Mouse (Mus musculus) hindbrain, embryonic 16.5 days (tissue): Measurements from ENCODE around the gene Mfsd12. TPM values are rescaled to one million over a fixed set of nuclear protein-coding genes. Genes with fewer than 3 reads are reported as not detected.

ENCODE experiments used
- ATAC-seq: fragments of 200-750 bp; cut with Nextera tagmentation; 2 replicates; pipeline ENCODE4 v1.8.0; 2017; ENCODE audit warnings: moderate TSS enrichment, moderate library complexity
- H3K27ac ChIP-seq: fragments of 300-500 bp; sonication (generic); 2 replicates; pipeline ENCODE4 v1.5.1; 2014; ENCODE audit warnings: low read depth, mild to moderate bottlenecking, control low read depth, low read length, moderate library complexity
- H3K27me3 ChIP-seq: fragments of 300-500 bp; sonication (generic); replicated peaks from 2 replicates; pipeline ENCODE4 v1.6.1; 2014; ENCODE audit warnings: low read length; ENCODE audit not compliant: control insufficient read depth, insufficient read depth
- H3K36me3 ChIP-seq: fragments of 300-500 bp; sonication (generic); 2 replicates; pipeline ENCODE4 v1.6.1; 2014; ENCODE audit warnings: mild to moderate bottlenecking, low read length, moderate library complexity, mixed read lengths; ENCODE audit not compliant: control insufficient read depth, insufficient read depth
- H3K4me1 ChIP-seq: fragments of 300-500 bp; sonication (generic); 2 replicates; pipeline ENCODE4 v1.6.1; 2014; ENCODE audit warnings: low read depth, low read length; ENCODE audit not compliant: control insufficient read depth, insufficient read depth
- H3K4me2 ChIP-seq: fragments of 300-500 bp; sonication (generic); 2 replicates; pipeline ENCODE4 v1.6.1; 2014; ENCODE audit warnings: mild to moderate bottlenecking, low read length, control low read depth, moderate library complexity
- H3K4me3 ChIP-seq: fragments of 300-500 bp; sonication (generic); 2 replicates; pipeline ENCODE4 v1.5.1; 2014; ENCODE audit warnings: mild to moderate bottlenecking, low read length, control low read depth, moderate library complexity
- H3K9ac ChIP-seq: fragments of 300-500 bp; sonication (generic); 2 replicates; pipeline ENCODE4 v1.6.1; 2014; ENCODE audit warnings: low read depth, mild to moderate bottlenecking, control low read depth, low read length, moderate library complexity
- H3K9me3 ChIP-seq: fragments of 300-500 bp; sonication (generic); 2 replicates; pipeline ENCODE4 v1.6.1; 2014; ENCODE audit warnings: mild to moderate bottlenecking, low read length, moderate library complexity; ENCODE audit not compliant: control insufficient read depth
- WGBS: fragments of 180-500 bp; shearing (Covaris S2); extraction: QIAGEN DNeasy Blood & Tissue Kit; methylation state at CpG from one replicate; pipeline ENCODE4 v1.1.7; 2014; 5-methylcytosine and 5-hydroxymethylcytosine counted together
- polyA plus RNA-seq: library from polyadenylated mRNA; unstranded; fragments of >200 nt; fragmentation: Nextera tagmentation; extraction: Ambion mirVana; gene quantifications from 2 replicates; pipeline ENCODE4 v1.2.1, GENCODE M21; 2015

Mfsd12 gene
- polyA plus RNA-seq, 1 experiment from 2014 or later: 17.5 TPM

GRCm38 (mm10) chr10:81405588-81406201 lies 48.4 kb downstream of the Mfsd12 start:
- no peaks in the 10 kb centered on the region for H3K9me3 ChIP-seq
- no peak overlapping the region for H3K4me2 ChIP-seq
- peaks cover 21% of the 10 kb centered on the region for H3K36me3 ChIP-seq
- no peak overlapping the region for H3K4me3 ChIP-seq
- H3K27ac ChIP-seq: no peak overlapping the region
- peaks cover 40% of the 10 kb centered on the region for H3K4me1 ChIP-seq
- ATAC-seq: no peak
- WGBS: 49% methylated on average over 13 of the region's 13 CpGs
- H3K27me3 ChIP-seq: peaks cover 3% of the 10 kb centered on the region; the same call in 1 of the 2 replicates
- no peak overlapping the region for H3K9ac ChIP-seq

GRCm38 (mm10) chr10:81406504-81407440 lies 49.5 kb downstream of the Mfsd12 start:
- Histone ChIP-seq H3K36me3 (peaks cover 21% of the 10 kb centered on the region), H3K9me3 (no peaks in the 10 kb centered on the region), H3K27ac (peak overlapping the region; percentile 26; the same call in 1 of the 2 replicates), H3K4me3 (no peak overlapping the region), H3K9ac (no peak overlapping the region), H3K4me2 (peak overlapping the region; percentile 29), H3K27me3 (peaks cover 3% of the 10 kb centered on the region; the same call in 1 of the 2 replicates), H3K4me1 (peaks cover 42% of the 10 kb centered on the region)
- WGBS: 29% methylated on average over 24 of the region's 24 CpGs
- no peak for ATAC-seq

GRCm38 (mm10) chr10:81407539-81408423 lies 50.5 kb downstream of the Mfsd12 start:
- WGBS: 24% methylated on average over 31 of the region's 31 CpGs
- Histone ChIP-seq H3K4me2 (peak overlapping the region; percentile 29), H3K9ac (no peak overlapping the region), H3K9me3 (no peaks in the 10 kb centered on the region), H3K27me3 (peaks cover 3% of the 10 kb centered on the region; the same call in 1 of the 2 replicates), H3K36me3 (peaks cover 21% of the 10 kb centered on the region), H3K27ac (peak overlapping the region; percentile 26; the same call in 1 of the 2 replicates), H3K4me3 (no peak overlapping the region), H3K4me1 (peaks cover 40% of the 10 kb centered on the region)
- 0 out of 2 replicates have a peak, but pooled peaks have one; percentile 2 for ATAC-seq

GRCm38 (mm10) chr10:81408424-81408729 lies 51.1 kb downstream of the Mfsd12 start:
- no peak for ATAC-seq
- H3K27me3 ChIP-seq: peaks cover 3% of the 10 kb centered on the region; the same call in 1 of the 2 replicates
- no peak overlapping the region for H3K27ac ChIP-seq
- H3K4me2 ChIP-seq: no peak overlapping the region
- no peaks in the 10 kb centered on the region for H3K9me3 ChIP-seq
- peaks cover 36% of the 10 kb centered on the region for H3K4me1 ChIP-seq
- H3K36me3 ChIP-seq: peaks cover 21% of the 10 kb centered on the region
- H3K9ac ChIP-seq: no peak overlapping the region
- H3K4me3 ChIP-seq: no peak overlapping the region
- 50% methylated on average over 13 of the region's 13 CpGs for WGBS

- ATAC-seq: no peak
- Histone ChIP-seq H3K9ac (no peak overlapping the region), H3K4me2 (no peak overlapping the region), H3K9me3 (no peaks in the 10 kb centered on the region), H3K27ac (peak overlapping the region; percentile 29), H3K4me3 (no peak overlapping the region), H3K36me3 (peaks cover 21% of the 10 kb centered on the region), H3K27me3 (peaks cover 3% of the 10 kb centered on the region; the same call in 1 of the 2 replicates), H3K4me1 (peaks cover 37% of the 10 kb centered on the region)
- 19% methylated on average over 9 of the region's 9 CpGs for WGBS
These were observed 51.6 kb downstream of the Mfsd12 start for GRCm38 (mm10) chr10:81408871-81409291.

GRCm38 (mm10) chr10:81409330-81409729 lies 52.0 kb downstream of the Mfsd12 start:
- H3K27me3 ChIP-seq: peaks cover 3% of the 10 kb centered on the region; the same call in 1 of the 2 replicates
- H3K27ac ChIP-seq: peak overlapping the region; percentile 29

GRCm38 (mm10) chr10:81410350-81410749 lies 53.1 kb downstream of the Mfsd12 start:
- no peaks in the 10 kb centered on the region for H3K9me3 ChIP-seq
- 70% methylated on average over 4 of the region's 4 CpGs for WGBS
- H3K4me2 ChIP-seq: no peak overlapping the region
- no peak overlapping the region for H3K4me3 ChIP-seq
- 0 out of 2 replicates have a peak overlapping the region, but pooled peaks have one; percentile 81 for H3K27ac ChIP-seq
- ATAC-seq: no peak
- no peak overlapping the region for H3K9ac ChIP-seq
- peaks cover 3% of the 10 kb centered on the region; the same call in 1 of the 2 replicates for H3K27me3 ChIP-seq
- peaks cover 49% of the 10 kb centered on the region for H3K4me1 ChIP-seq
- peaks cover 14% of the 10 kb centered on the region for H3K36me3 ChIP-seq

More at GRCm38 (mm10) chr10:81409330-81409729, 52.0 kb downstream of the Mfsd12 start:
- Histone ChIP-seq H3K36me3 (peaks cover 18% of the 10 kb centered on the region), H3K4me1 (peaks cover 41% of the 10 kb centered on the region), H3K9me3 (no peaks in the 10 kb centered on the region), H3K4me3 (no peak overlapping the region), H3K4me2 (no peak overlapping the region), H3K9ac (no peak overlapping the region)
- WGBS: 11% methylated on average over 8 of the region's 8 CpGs
- ATAC-seq: no peak

- Histone ChIP-seq H3K9me3 (no peaks in the 10 kb centered on the region), H3K4me3 (no peak overlapping the region), H3K4me1 (peaks cover 52% of the 10 kb centered on the region), H3K27ac (peak overlapping the region; percentile 81), H3K9ac (no peak overlapping the region), H3K36me3 (peaks cover 12% of the 10 kb centered on the region), H3K27me3 (peaks cover 3% of the 10 kb centered on the region; the same call in 1 of the 2 replicates), H3K4me2 (no peak overlapping the region)
- no peak for ATAC-seq
- WGBS: 62% methylated on average over 9 of the region's 9 CpGs
These were observed 53.7 kb downstream of the Mfsd12 start for GRCm38 (mm10) chr10:81410981-81411380.
